Mouse (Mus musculus): Measurements from ENCODE around the gene Suox.

DNA sequence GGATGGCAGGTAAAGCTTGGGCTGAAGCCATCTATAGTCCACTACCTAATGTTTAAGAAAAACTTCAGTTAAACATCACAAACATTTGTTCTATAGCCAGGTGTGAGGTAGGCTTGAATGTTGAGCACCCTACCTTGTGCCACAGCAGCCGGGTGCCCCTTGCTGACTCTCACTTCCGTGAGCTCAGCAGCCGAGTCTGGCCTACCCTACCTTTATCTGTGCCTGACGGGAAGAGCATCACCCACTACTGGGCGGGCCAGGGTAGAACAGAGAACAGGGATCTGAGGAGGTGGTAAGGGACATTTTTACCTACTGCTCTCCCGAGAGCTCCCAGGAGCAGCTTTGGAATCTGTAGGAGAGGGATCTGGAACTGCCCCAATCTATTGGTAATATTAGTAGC is 31.1 kb downstream of the Suox start:
- TF ChIP-seq CTCF (IDR thresholded peaks at IDR 0.05; ENCODE audit: low read depth, low read length) = no peak
- no peak for TF ChIP-seq POLR2AphosphoS5 (IDR thresholded peaks at IDR 0.05; ENCODE audit: insufficient replicate concordance, low read depth, low read length)
- TF ChIP-seq GATA1 (IDR thresholded peaks at IDR 0.05; ENCODE audit: borderline replicate concordance, low read length) = no peak
- no peak for TF ChIP-seq GATA2 (IDR thresholded peaks at IDR 0.05; ENCODE audit: borderline replicate concordance, low read depth, low read length)
- TF ChIP-seq TAL1 (conservative IDR thresholded peaks at IDR 0.05; ENCODE audit: low read depth, low read length) = no peak

Measured in G1E (cell line).